Mouse (Mus musculus): Measurements from ENCODE around the gene Csgalnact2. TPM values are rescaled to one million over a fixed set of nuclear protein-coding genes. Genes with fewer than 3 reads are reported as not detected.

Csgalnact2 gene
- polyA plus RNA-seq, 1 experiment from 2014 or later: 9.6 TPM

- ATAC-seq (ENCODE audit: low FRiP score, low read depth): no peak
- Histone ChIP-seq H3K27me3 (no peaks in the 10 kb centered on the region), H3K27ac (replicated peaks) (no peak overlapping the region), H3K4me2 (no peak overlapping the region), H3K4me1 (replicated peaks) (no peaks in the 10 kb centered on the region), H3K9ac (no peak overlapping the region), H3K36me3 (peaks cover 12% of the 10 kb centered on the region), H3K4me3 (no peak overlapping the region), H3K9me3 (no peaks in the 10 kb centered on the region)
- WGBS: 90% methylated on average over 6 of the region's 6 CpGs
Measured at GRCm38 (mm10) chr6:118127827-118128487, 11.0 kb downstream of the Csgalnact2 start.

- ATAC-seq (ENCODE audit: low FRiP score, low read depth): no peak
- no peaks in the 10 kb centered on the region for H3K9me3 ChIP-seq
- H3K4me2 ChIP-seq: no peak overlapping the region
- H3K27me3 ChIP-seq: no peaks in the 10 kb centered on the region
- peaks cover 19% of the 10 kb centered on the region for H3K36me3 ChIP-seq
- H3K4me1 ChIP-seq (replicated peaks): no peaks in the 10 kb centered on the region
- H3K4me3 ChIP-seq: no peak overlapping the region
- no peak overlapping the region for H3K9ac ChIP-seq
- WGBS: 81% methylated on average over 7 of the region's 7 CpGs
- H3K27ac ChIP-seq (replicated peaks): no peak overlapping the region
Measured at GRCm38 (mm10) chr6:118127198-118127597, 11.7 kb downstream of the Csgalnact2 start.

DNA sequence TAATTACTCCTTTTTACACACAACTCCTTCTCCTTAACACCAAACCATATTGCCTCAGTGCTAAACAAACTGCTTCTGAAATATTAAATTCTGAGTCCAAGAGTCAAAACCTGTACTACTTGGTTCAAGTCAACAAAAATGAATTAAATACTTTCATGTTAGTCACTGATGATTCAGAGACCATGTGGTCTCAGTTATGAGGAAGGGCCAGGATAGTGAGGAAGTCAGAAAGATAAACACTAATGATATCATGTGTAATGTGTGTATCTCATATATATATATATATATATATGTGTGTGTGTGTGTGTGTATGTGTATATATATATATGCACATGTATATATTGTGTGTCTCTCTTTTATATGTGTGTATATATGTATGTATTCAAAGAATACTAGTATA, 12.4 kb downstream of the Csgalnact2 start:
- H3K9ac ChIP-seq: no peak overlapping the region
- H3K4me1 ChIP-seq (replicated peaks): no peaks in the 10 kb centered on the region
- H3K27ac ChIP-seq (replicated peaks): no peak overlapping the region
- peaks cover 22% of the 10 kb centered on the region for H3K36me3 ChIP-seq
- H3K9me3 ChIP-seq: no peaks in the 10 kb centered on the region
- no peaks in the 10 kb centered on the region for H3K27me3 ChIP-seq
- H3K4me3 ChIP-seq: no peak overlapping the region
- no peak overlapping the region for H3K4me2 ChIP-seq
- no peak for ATAC-seq (ENCODE audit: low FRiP score, low read depth)

- Histone ChIP-seq H3K9me3 (no peaks in the 10 kb centered on the region), H3K4me3 (no peak overlapping the region), H3K36me3 (peaks cover 38% of the 10 kb centered on the region), H3K4me1 (replicated peaks) (no peaks in the 10 kb centered on the region), H3K4me2 (no peak overlapping the region), H3K27ac (replicated peaks) (no peak overlapping the region), H3K27me3 (no peaks in the 10 kb centered on the region), H3K9ac (no peak overlapping the region)
- ATAC-seq (ENCODE audit: low FRiP score, low read depth): no peak
- WGBS: 100% methylated on average over 1 of the region's 1 CpGs
Measured at GRCm38 (mm10) chr6:118122767-118123166, 16.2 kb downstream of the Csgalnact2 start.

DNA sequence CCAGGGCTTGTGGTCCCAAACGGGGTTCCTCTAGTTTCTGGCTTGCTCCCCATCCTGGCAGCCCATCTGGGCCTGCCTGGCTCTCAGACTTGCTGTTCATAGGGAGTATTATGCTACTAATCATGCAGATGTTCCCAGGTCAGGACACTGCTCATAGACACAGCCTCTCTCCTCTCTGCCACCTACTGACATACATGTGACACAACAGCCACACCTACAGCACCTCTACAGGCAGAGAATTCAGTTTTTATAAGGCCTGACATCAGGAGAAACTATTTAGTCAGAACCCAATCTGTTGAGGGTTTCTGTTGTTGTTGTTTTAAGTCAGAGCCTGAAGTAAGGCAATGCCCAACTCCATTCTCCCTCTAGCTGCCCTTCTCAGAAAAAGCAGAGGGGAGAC, 27.1 kb downstream of the Csgalnact2 start:
- Histone ChIP-seq H3K9me3 (no peaks in the 10 kb centered on the region), H3K9ac (no peak overlapping the region), H3K4me1 (replicated peaks) (no peaks in the 10 kb centered on the region), H3K27ac (replicated peaks) (no peak overlapping the region), H3K4me2 (no peak overlapping the region), H3K4me3 (no peak overlapping the region), H3K27me3 (no peaks in the 10 kb centered on the region), H3K36me3 (peaks cover 26% of the 10 kb centered on the region)
- ATAC-seq (ENCODE audit: low FRiP score, low read depth): no peak
- WGBS: 71% methylated on average over 1 of the region's 1 CpGs

- no peaks in the 10 kb centered on the region for H3K27me3 ChIP-seq
- H3K4me2 ChIP-seq: no peak overlapping the region
- H3K4me3 ChIP-seq: no peak overlapping the region
- H3K4me1 ChIP-seq (replicated peaks): no peaks in the 10 kb centered on the region
- no peak overlapping the region for H3K9ac ChIP-seq
- no peak overlapping the region for H3K27ac ChIP-seq (replicated peaks)
- no peaks in the 10 kb centered on the region for H3K36me3 ChIP-seq
- no peak for ATAC-seq (ENCODE audit: low FRiP score, low read depth)
- H3K9me3 ChIP-seq: no peaks in the 10 kb centered on the region
- WGBS: 49% methylated on average over 2 of the region's 2 CpGs
Measured at GRCm38 (mm10) chr6:118099311-118099802, 39.6 kb downstream of the Csgalnact2 start.

DNA sequence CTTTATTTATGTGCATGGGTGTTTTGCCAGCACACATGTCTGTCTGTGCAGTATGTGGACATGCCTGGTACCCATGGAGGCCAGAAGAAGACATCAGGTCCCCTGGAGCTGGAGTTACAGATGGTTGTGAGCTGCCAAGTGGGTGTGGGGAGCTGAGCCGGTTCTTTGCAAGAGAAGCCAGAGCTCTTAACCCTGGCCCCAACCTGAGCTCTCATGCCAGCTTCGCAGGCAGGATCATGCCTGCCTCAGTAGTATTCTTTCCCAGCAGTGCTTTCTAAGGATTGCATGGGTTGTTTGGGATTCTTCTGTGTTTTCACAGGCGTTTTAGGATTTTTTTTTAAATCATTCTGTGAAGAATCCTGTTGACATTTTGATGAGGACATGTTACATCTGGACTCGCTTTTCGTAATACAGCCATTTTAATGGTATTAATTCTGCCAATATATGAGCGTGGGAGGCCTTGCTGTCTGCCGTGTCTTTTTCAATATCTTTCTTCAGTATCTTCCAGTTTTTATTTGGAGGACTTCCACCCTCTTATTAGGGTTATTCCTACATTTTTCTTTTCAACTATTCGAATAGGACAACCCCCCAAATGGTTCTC, 41.1 kb downstream of the Csgalnact2 start:
- Histone ChIP-seq H3K4me3 (no peak overlapping the region), H3K36me3 (no peaks in the 10 kb centered on the region), H3K4me2 (no peak overlapping the region), H3K9ac (no peak overlapping the region), H3K27me3 (no peaks in the 10 kb centered on the region), H3K9me3 (no peaks in the 10 kb centered on the region), H3K4me1 (replicated peaks) (no peaks in the 10 kb centered on the region), H3K27ac (replicated peaks) (no peak overlapping the region)
- WGBS: 87% methylated on average over 8 of the region's 8 CpGs
- ATAC-seq (ENCODE audit: low FRiP score, low read depth): no peak

DNA sequence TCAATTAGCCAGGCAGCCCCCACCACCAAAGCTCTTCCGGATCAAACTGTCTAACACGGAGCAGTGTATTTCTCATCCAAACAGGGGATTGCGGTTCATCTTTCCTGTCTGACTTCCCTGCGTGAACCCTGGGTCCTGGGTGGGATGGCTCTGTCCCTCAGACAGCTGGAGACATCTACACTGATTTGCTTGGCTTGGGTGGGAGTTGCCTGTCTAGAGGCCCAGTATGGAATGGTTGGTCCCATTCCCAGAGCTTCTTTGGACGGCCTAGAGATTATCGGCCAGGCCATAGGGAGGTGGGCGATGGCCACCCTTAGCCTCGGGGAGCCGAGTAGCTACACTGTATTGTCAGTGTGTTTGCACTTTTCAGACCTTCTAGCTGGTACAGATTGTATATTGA, 48.1 kb downstream of the Csgalnact2 start:
- no peak for ATAC-seq (ENCODE audit: low FRiP score, low read depth)
- H3K9me3 ChIP-seq: no peaks in the 10 kb centered on the region
- no peaks in the 10 kb centered on the region for H3K27me3 ChIP-seq
- H3K4me3 ChIP-seq: no peak overlapping the region
- H3K4me2 ChIP-seq: no peak overlapping the region
- no peak overlapping the region for H3K9ac ChIP-seq
- H3K27ac ChIP-seq (replicated peaks): no peak overlapping the region
- no peaks in the 10 kb centered on the region for H3K4me1 ChIP-seq (replicated peaks)
- peaks cover 5% of the 10 kb centered on the region; the same call in 1 of the 2 replicates for H3K36me3 ChIP-seq
- WGBS: 81% methylated on average over 9 of the region's 9 CpGs

DNA sequence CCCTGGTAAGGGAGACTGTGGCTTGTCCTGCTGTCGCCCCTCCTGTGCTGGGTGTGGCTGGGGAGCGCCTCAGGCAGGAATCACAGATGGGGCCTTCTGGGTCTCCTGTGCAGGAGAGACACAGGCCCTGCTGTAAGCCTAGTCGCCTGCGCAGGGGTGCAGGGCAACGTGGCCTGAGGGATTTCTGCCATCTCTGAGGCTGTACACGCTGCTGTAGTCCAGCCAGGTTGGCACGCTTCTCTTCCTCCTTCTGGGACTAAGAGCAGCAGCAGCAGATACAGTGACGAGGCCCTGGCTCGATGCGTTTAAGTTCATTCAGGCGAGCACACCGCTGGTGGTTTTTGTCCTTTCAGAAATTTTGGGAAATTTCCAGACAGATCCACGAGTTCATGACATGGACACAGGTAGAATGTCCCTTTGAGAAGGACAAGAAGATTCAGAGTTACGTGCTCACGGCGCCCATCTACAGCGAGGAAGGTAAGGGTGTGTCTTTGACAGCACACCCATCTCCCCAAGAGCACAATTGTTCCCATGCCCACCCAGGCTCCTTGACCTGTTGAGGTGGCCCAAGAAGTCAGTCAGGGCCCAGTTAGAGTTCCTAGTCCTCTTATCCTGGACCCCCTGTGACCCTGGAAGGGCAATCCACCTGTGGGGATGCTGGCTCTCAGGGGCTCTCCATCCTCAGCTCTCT, 50.0 kb downstream of the Csgalnact2 start:
- no peaks in the 10 kb centered on the region for H3K27me3 ChIP-seq
- no peak overlapping the region for H3K4me3 ChIP-seq
- H3K4me2 ChIP-seq: no peak overlapping the region
- no peak for ATAC-seq (ENCODE audit: low FRiP score, low read depth)
- WGBS: 76% methylated on average over 17 of the region's 17 CpGs
- peaks cover 5% of the 10 kb centered on the region; the same call in 1 of the 2 replicates for H3K36me3 ChIP-seq
- H3K4me1 ChIP-seq (replicated peaks): no peaks in the 10 kb centered on the region
- H3K9me3 ChIP-seq: no peaks in the 10 kb centered on the region
- no peak overlapping the region for H3K9ac ChIP-seq
- H3K27ac ChIP-seq (replicated peaks): no peak overlapping the region

DNA sequence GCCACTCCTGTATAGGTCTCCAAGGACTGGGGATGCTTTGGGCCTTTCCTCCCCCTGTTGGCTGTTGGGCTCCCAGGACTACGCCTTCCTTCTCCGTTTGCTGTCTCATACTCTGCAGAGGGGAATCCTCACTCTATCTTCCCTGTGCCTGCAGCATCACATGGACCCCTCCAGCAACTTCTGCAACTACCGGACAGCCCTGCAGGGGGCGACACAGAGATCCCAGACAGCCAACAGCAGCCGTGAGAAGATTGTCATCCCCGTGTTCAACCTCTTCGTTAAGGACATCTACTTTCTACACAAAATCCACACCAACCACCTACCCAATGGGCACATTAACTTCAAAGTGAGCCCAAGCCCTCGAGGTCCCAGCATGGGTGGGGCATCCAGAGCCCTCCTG, 51.0 kb downstream of the Csgalnact2 start:
- Histone ChIP-seq H3K36me3 (peaks cover 5% of the 10 kb centered on the region; the same call in 1 of the 2 replicates), H3K4me1 (replicated peaks) (no peaks in the 10 kb centered on the region), H3K9me3 (no peaks in the 10 kb centered on the region), H3K9ac (no peak overlapping the region), H3K27ac (replicated peaks) (no peak overlapping the region), H3K4me2 (no peak overlapping the region), H3K4me3 (no peak overlapping the region), H3K27me3 (no peaks in the 10 kb centered on the region)
- 54% methylated on average over 8 of the region's 8 CpGs for whole genome bisulfite sequencing
- no peak for ATAC-seq (ENCODE audit: low FRiP score, low read depth)

GRCm38 (mm10) chr6:118084596-118084995, 54.3 kb downstream of the Csgalnact2 start:
- H3K4me1 ChIP-seq (replicated peaks): 0 out of 2 replicates have a peak, but pooled peaks cover under 1% of the 10 kb centered on the region
- H3K9me3 ChIP-seq: no peaks in the 10 kb centered on the region
- ATAC-seq (ENCODE audit: low FRiP score, low read depth): no peak
- H3K27me3 ChIP-seq: no peaks in the 10 kb centered on the region
- WGBS: 89% methylated on average over 8 of the region's 8 CpGs
- no peak overlapping the region for H3K27ac ChIP-seq (replicated peaks)
- no peak overlapping the region for H3K4me3 ChIP-seq
- H3K36me3 ChIP-seq: peaks cover 5% of the 10 kb centered on the region; the same call in 1 of the 2 replicates
- H3K4me2 ChIP-seq: no peak overlapping the region
- H3K9ac ChIP-seq: no peak overlapping the region

GRCm38 (mm10) chr6:118083608-118084007, 55.3 kb downstream of the Csgalnact2 start:
- WGBS: 89% methylated on average over 6 of the region's 6 CpGs
- H3K9me3 ChIP-seq: no peaks in the 10 kb centered on the region
- H3K9ac ChIP-seq: no peak overlapping the region
- no peaks in the 10 kb centered on the region for H3K27me3 ChIP-seq
- H3K27ac ChIP-seq (replicated peaks): no peak overlapping the region
- H3K36me3 ChIP-seq: peaks cover 5% of the 10 kb centered on the region; the same call in 1 of the 2 replicates
- no peak for ATAC-seq (ENCODE audit: low FRiP score, low read depth)
- H3K4me3 ChIP-seq: no peak overlapping the region
- H3K4me1 ChIP-seq (replicated peaks): peaks cover 5% of the 10 kb centered on the region; the same call in 1 of the 2 replicates
- H3K4me2 ChIP-seq: no peak overlapping the region

Measured in hindbrain, embryonic 15.5 days (tissue).